12 mouse cellular contexts compared by ENCODE assay signal in genomic region chr16:41551851-41552262, GRCm38 (mm10).
A peak's percentile ranks its signal among the peaks of the same experiment; 100 is the strongest.
DNase-seq lines count a peak whose midpoint lies in the region; ATAC-seq and TF ChIP-seq lines count a peak whose summit lies in the region.
"Had no signal": no experiment of that assay in that cellular context is flagged by ENCODE, and none has a peak within 500 bp of the region (broad histone marks: within the 10 kb centered on the region; RNA-seq: fewer than 3 reads in every experiment).

No protein-coding gene starts in this region.

- peak; percentile 76 for DNase-seq in forebrain, embryonic 11.5 days (ENCODE audit: low spot score)
- DNase-seq in layer of hippocampus, adult 8-10 months (ENCODE audit: low spot score in 2 of 2): peak; percentile 49 to 72
- DNase-seq in urinary bladder, postnatal 25 days (ENCODE audit: low spot score): no peak
- no peak for DNase-seq in gastrocnemius, postnatal 4 days (ENCODE audit: low spot score in 2 of 2)
- no peak for DNase-seq in thymus, postnatal 14 days
- DNase-seq: B cell, adult 2 months; gastrocnemius, postnatal 25 days had no signal

- H3K4me1 ChIP-seq in intestine, embryonic 15.5 days (replicated peaks): no peaks in the 10 kb centered on the region
- no peaks in the 10 kb centered on the region for H3K4me1 ChIP-seq in intestine, postnatal 0 days (replicated peaks; ENCODE audit: control insufficient read depth, insufficient read depth, low read length)
- no peaks in the 10 kb centered on the region; the same call in 1 of the 2 replicates for H3K4me1 ChIP-seq in forebrain, embryonic 11.5 days (replicated peaks; ENCODE audit: control insufficient read depth, insufficient read depth, low read length)
- H3K4me1 ChIP-seq in midbrain, embryonic 16.5 days (ENCODE audit: control insufficient read depth, insufficient read depth, low read length): peaks cover 14% of the 10 kb centered on the region

- WGBS in intestine, embryonic 15.5 days: 18% methylated on average over 3 of the region's 3 CpGs
- WGBS in intestine, postnatal 0 days: 30% methylated on average over 3 of the region's 3 CpGs
- 0% methylated on average over 3 of the region's 3 CpGs for WGBS in forebrain, embryonic 11.5 days
- WGBS in midbrain, embryonic 16.5 days: 6% methylated on average over 3 of the region's 3 CpGs

- no peak overlapping the region for H3K4me3 ChIP-seq in intestine, embryonic 15.5 days (replicated peaks)
- H3K4me3 ChIP-seq in intestine, postnatal 0 days (ENCODE audit: low read depth, low read length): no peak overlapping the region
- no peak overlapping the region for H3K4me3 ChIP-seq in forebrain, embryonic 11.5 days (ENCODE audit: low read depth, low read length)
- H3K4me3 ChIP-seq in midbrain, embryonic 16.5 days (ENCODE audit: low read depth, low read length): no peak overlapping the region

- ATAC-seq in intestine, embryonic 15.5 days: peak; percentile 28; the same call in 1 of the 2 replicates
- no peak for ATAC-seq in intestine, postnatal 0 days
- ATAC-seq in forebrain, embryonic 11.5 days (replicated peaks; ENCODE audit: low FRiP score): peak; percentile 93
- peak; percentile 93 for ATAC-seq in midbrain, embryonic 16.5 days

- no peak overlapping the region for H3K9ac ChIP-seq in intestine, embryonic 15.5 days
- no peak overlapping the region for H3K9ac ChIP-seq in intestine, postnatal 0 days (ENCODE audit: low read depth, low read length)
- H3K9ac ChIP-seq in forebrain, embryonic 11.5 days (ENCODE audit: low read length): no peak overlapping the region
- H3K9ac ChIP-seq in midbrain, embryonic 16.5 days (ENCODE audit: low read depth, low read length): no peak overlapping the region

- H3K4me2 ChIP-seq in intestine, embryonic 15.5 days (replicated peaks): no peak overlapping the region
- H3K4me2 ChIP-seq in intestine, postnatal 0 days (replicated peaks; ENCODE audit: low read depth): no peak overlapping the region
- H3K4me2 ChIP-seq in forebrain, embryonic 11.5 days (ENCODE audit: low read depth, low read length, severe bottlenecking): no peak overlapping the region
- no peak overlapping the region for H3K4me2 ChIP-seq in midbrain, embryonic 16.5 days (ENCODE audit: low read length)

- no peak overlapping the region for H3K27ac ChIP-seq in intestine, embryonic 15.5 days
- H3K27ac ChIP-seq in intestine, postnatal 0 days (ENCODE audit: low read depth, low read length): no peak overlapping the region
- peak overlapping the region; percentile 83 for H3K27ac ChIP-seq in forebrain, embryonic 11.5 days (ENCODE audit: low read depth, low read length)
- H3K27ac ChIP-seq in midbrain, embryonic 16.5 days (ENCODE audit: low read length): peak overlapping the region; percentile 68
- H3K27ac ChIP-seq: kidney, postnatal 0 days; macrophage had no signal

- H3K9me3 ChIP-seq in intestine, embryonic 15.5 days: no peaks in the 10 kb centered on the region
- H3K9me3 ChIP-seq in intestine, postnatal 0 days (ENCODE audit: control insufficient read depth): no peaks in the 10 kb centered on the region
- no peaks in the 10 kb centered on the region for H3K9me3 ChIP-seq in forebrain, embryonic 11.5 days (ENCODE audit: control insufficient read depth, low read length)
- no peaks in the 10 kb centered on the region for H3K9me3 ChIP-seq in midbrain, embryonic 16.5 days (replicated peaks; ENCODE audit: control insufficient read depth, low read length, poor library complexity, severe bottlenecking)

- H3K27me3 ChIP-seq in intestine, embryonic 15.5 days (replicated peaks): no peaks in the 10 kb centered on the region
- no peaks in the 10 kb centered on the region for H3K27me3 ChIP-seq in intestine, postnatal 0 days (replicated peaks; ENCODE audit: control insufficient read depth, insufficient read depth, low read length)
- H3K27me3 ChIP-seq in forebrain, embryonic 11.5 days (ENCODE audit: control insufficient read depth, insufficient read depth, low read length): no peaks in the 10 kb centered on the region
- no peaks in the 10 kb centered on the region for H3K27me3 ChIP-seq in midbrain, embryonic 16.5 days (ENCODE audit: control insufficient read depth, insufficient read depth, low read depth, low read length)

- no peaks in the 10 kb centered on the region for H3K36me3 ChIP-seq in intestine, embryonic 15.5 days
- H3K36me3 ChIP-seq in intestine, postnatal 0 days (ENCODE audit: control insufficient read depth, insufficient read depth): no peaks in the 10 kb centered on the region
- no peaks in the 10 kb centered on the region for H3K36me3 ChIP-seq in forebrain, embryonic 11.5 days (ENCODE audit: control insufficient read depth, insufficient read depth, low read length)
- H3K36me3 ChIP-seq in midbrain, embryonic 16.5 days (ENCODE audit: control insufficient read depth, insufficient read depth, low read length): no peaks in the 10 kb centered on the region

- TF ChIP-seq CTCF in intestine, postnatal 0 days (IDR thresholded peaks at IDR 0.05; ENCODE audit: low read depth): no peak

Comparison
In these comparisons a context has a peak if more than half of its experiments do, and no peak if none do; other contexts are left out.
1. H3K27ac ChIP-seq: peak in forebrain, embryonic 11.5 days (single experiment) and midbrain, embryonic 16.5 days (single experiment); none in intestine, embryonic 15.5 days (single experiment) and intestine, postnatal 0 days (single experiment).
2. DNase-seq: peak in forebrain, embryonic 11.5 days (single experiment) and layer of hippocampus, adult 8-10 months (2 of 2); none in urinary bladder, postnatal 25 days (single experiment), gastrocnemius, postnatal 4 days (0 of 2) and thymus, postnatal 14 days (single experiment).